4 mouse cellular contexts compared by ENCODE assay signal in genomic region chr7:73686245-73686644, GRCm38 (mm10).
DNase-seq lines count a peak whose midpoint lies in the region; TF ChIP-seq lines count a peak whose summit lies in the region.
"Not testable (repeated sequence)": the region's sequence is repeated elsewhere in the genome, so short reads cannot be mapped to it uniquely, and the experiment has no call there.

No protein-coding gene starts in this region.

- not testable (repeated sequence) for H3K9me3 ChIP-seq in E14TG2a.4 (ENCODE audit: low read length)

- peak; percentile 43 for DNase-seq in R1 (ENCODE audit: low read depth, low spot score)
- peak; percentile 25 for DNase-seq in ZHBTc4 (ENCODE audit: low read depth, low spot score)
- peak; percentile 79 for DNase-seq in heart, adult 11 months

- not testable (repeated sequence) for H3K36me3 ChIP-seq in E14TG2a.4 (ENCODE audit: insufficient read depth, low read length)

- not testable (repeated sequence) for H3K27me3 ChIP-seq in E14TG2a.4 (ENCODE audit: insufficient read depth, low read length)

- not testable (repeated sequence) for H3K4me1 ChIP-seq in E14TG2a.4 (replicated peaks; ENCODE audit: low read depth, low read length)

- not testable (repeated sequence) for TF ChIP-seq CTCF in E14TG2a.4 (conservative IDR thresholded peaks at IDR 0.05; ENCODE audit: low read length)

- peak overlapping the region; percentile 49 for H3K4me3 ChIP-seq in E14TG2a.4 (replicated peaks; ENCODE audit: low read length)

Comparison
In these comparisons a context has a peak if more than half of its experiments do, and no peak if none do; other contexts are left out.
1. Peak in every context shown above with its lines: DNase-seq and H3K4me3 ChIP-seq.
2. DNase-seq: peak in every context shown above with its lines; median percentile 79 in heart, adult 11 months; 43 in R1; 25 in ZHBTc4.